Mouse (Mus musculus) cerebellum, adult 2 months (tissue): ENCODE results near the gene Ube2r2.

Experiments used
- CTCF ChIP-seq: fragments of 200-500 bp; IDR thresholded peaks from 2 replicates; pipeline ENCODE4 v1.5.1; 2011; ENCODE audit warnings: low read depth, mild to moderate bottlenecking, control low read depth, low read length, moderate library complexity, borderline replicate concordance; ENCODE audit not compliant: insufficient read depth
- POLR2A ChIP-seq: fragments of 200-500 bp; IDR thresholded peaks from 2 replicates; pipeline ENCODE4 v1.6.1; 2011; ENCODE audit warnings: low read length, control low read depth, borderline replicate concordance; ENCODE audit not compliant: insufficient read depth

GRCm38 (mm10) chr4:41133529-41134291 lies 1.8 kb upstream of the Ube2r2 start:
- TF ChIP-seq POLR2A: no peak
- TF ChIP-seq CTCF: no peak
